Mouse (Mus musculus): ENCODE measurements around the gene Endog.
"Not testable (repeated sequence)": the region's sequence is repeated elsewhere in the genome, so short reads cannot be mapped to it uniquely, and the experiment has no call there.

Endog gene

GRCm38 (mm10) chr2:30166677-30167076 lies 4.6 kb upstream of the Endog start:
- no peak for DNase-seq (ENCODE audit: low spot score in 2 of 2)

- DNase-seq (ENCODE audit: low spot score in 2 of 2), result no peak
These were observed 697 bp downstream of the Endog start for GRCm38 (mm10) chr2:30171997-30172382.

GRCm38 (mm10) chr2:30173541-30174240 lies 2.4 kb downstream of the Endog start:
- DNase-seq (ENCODE audit: low spot score in 2 of 2), result no peak

GRCm38 (mm10) chr2:30175897-30176296 lies 4.6 kb downstream of the Endog start:
- no peak for DNase-seq (ENCODE audit: low spot score in 2 of 2)

GRCm38 (mm10) chr2:30176561-30176960 lies 5.3 kb downstream of the Endog start:
- no peak for DNase-seq (ENCODE audit: low spot score in 2 of 2)

- DNase-seq (ENCODE audit: low spot score in 2 of 2), result peak; percentile 84 to 91
These were observed 6.7 kb downstream of the Endog start, which contains the start of gene Spout1 for GRCm38 (mm10) chr2:30177700-30178675. Gene Spout1, minus strand, starts transcription at chr2:30178459.

- not testable (repeated sequence) for DNase-seq (ENCODE audit: low spot score in 2 of 2)
These were observed 7.4 kb downstream of the Endog start for GRCm38 (mm10) chr2:30178711-30179110.

GRCm38 (mm10) chr2:30182424-30182823 lies 11.1 kb downstream of the Endog start:
- no peak for DNase-seq (ENCODE audit: low spot score in 2 of 2)

GRCm38 (mm10) chr2:30183721-30184120 lies 12.4 kb downstream of the Endog start:
- DNase-seq (ENCODE audit: low spot score in 2 of 2), result no peak

- no peak for DNase-seq (ENCODE audit: low spot score in 2 of 2)
These were observed 14.0 kb downstream of the Endog start for GRCm38 (mm10) chr2:30185276-30185675.

- DNase-seq (ENCODE audit: low spot score in 2 of 2), result no peak
These were observed 14.4 kb downstream of the Endog start for GRCm38 (mm10) chr2:30185681-30186080.

GRCm38 (mm10) chr2:30191790-30192580 lies 20.7 kb downstream of the Endog start:
- no peak for DNase-seq (ENCODE audit: low spot score in 2 of 2)

- DNase-seq (ENCODE audit: low spot score in 2 of 2), result no peak
These were observed 23.4 kb downstream of the Endog start for GRCm38 (mm10) chr2:30194656-30195055.

- no peak for DNase-seq (ENCODE audit: low spot score in 2 of 2)
These were observed 26.7 kb downstream of the Endog start for GRCm38 (mm10) chr2:30198021-30198420.

GRCm38 (mm10) chr2:30199984-30200383 lies 28.7 kb downstream of the Endog start:
- no peak for DNase-seq (ENCODE audit: low spot score in 2 of 2)

GRCm38 (mm10) chr2:30200388-30200925 lies 29.2 kb downstream of the Endog start:
- DNase-seq (ENCODE audit: low spot score in 2 of 2), result no peak

GRCm38 (mm10) chr2:30203439-30203838 lies 32.1 kb downstream of the Endog start:
- DNase-seq (ENCODE audit: low spot score in 2 of 2), result no peak

GRCm38 (mm10) chr2:30205255-30205628 lies 33.9 kb downstream of the Endog start:
- DNase-seq (ENCODE audit: low spot score in 2 of 2), result no peak

- peak; percentile 79 to 85 for DNase-seq (ENCODE audit: low spot score in 2 of 2)
These were observed 34.5 kb downstream of the Endog start, which contains the start of gene Kyat1 for GRCm38 (mm10) chr2:30205629-30206357. Gene Kyat1, minus strand, starts transcription at chr2:30205847.

- DNase-seq (ENCODE audit: low spot score in 2 of 2), result no peak
These were observed 36.1 kb downstream of the Endog start for GRCm38 (mm10) chr2:30207401-30207800.

GRCm38 (mm10) chr2:30207886-30208285 lies 36.6 kb downstream of the Endog start:
- no peak for DNase-seq (ENCODE audit: low spot score in 2 of 2)
